Mouse (Mus musculus): ENCODE data around the gene Pnliprp2.
A peak's percentile ranks its signal among the peaks of the same experiment; 100 is the strongest.

The Pnliprp2 gene

GRCm38 (mm10) chr19:58794284-58794683 is 34.8 kb downstream of the Pnliprp2 start, which contains the start of gene 1700019N19Rik:
1700019N19Rik (minus strand) TSS chr19:58794461.
- no peak for ATAC-seq (ENCODE audit: insufficient number of reproducible peaks, low FRiP score, low TSS enrichment)

GRCm38 (mm10) chr19:58795114-58795669 is 35.7 kb downstream of the Pnliprp2 start:
- no peak for ATAC-seq (ENCODE audit: insufficient number of reproducible peaks, low FRiP score, low TSS enrichment)

- ATAC-seq (ENCODE audit: insufficient number of reproducible peaks, low FRiP score, low TSS enrichment) = no peak
Observed at GRCm38 (mm10) chr19:58805191-58805779, 45.8 kb downstream of the Pnliprp2 start.

- ATAC-seq (ENCODE audit: insufficient number of reproducible peaks, low FRiP score, low TSS enrichment) = peak; percentile 67
Observed at GRCm38 (mm10) chr19:58806364-58806763, 46.8 kb downstream of the Pnliprp2 start.

- no peak for ATAC-seq (ENCODE audit: insufficient number of reproducible peaks, low FRiP score, low TSS enrichment)
Observed at GRCm38 (mm10) chr19:58808864-58809263, 49.3 kb downstream of the Pnliprp2 start.

GRCm38 (mm10) chr19:58810536-58810935 is 51.0 kb downstream of the Pnliprp2 start:
- no peak for ATAC-seq (ENCODE audit: insufficient number of reproducible peaks, low FRiP score, low TSS enrichment)

- no peak for ATAC-seq (ENCODE audit: insufficient number of reproducible peaks, low FRiP score, low TSS enrichment)
Observed at GRCm38 (mm10) chr19:58815179-58815922, 55.8 kb downstream of the Pnliprp2 start.

- ATAC-seq (ENCODE audit: insufficient number of reproducible peaks, low FRiP score, low TSS enrichment) = no peak
Observed at GRCm38 (mm10) chr19:58816453-58817041, 57.0 kb downstream of the Pnliprp2 start.

GRCm38 (mm10) chr19:58817398-58817797 is 57.9 kb downstream of the Pnliprp2 start:
- no peak for ATAC-seq (ENCODE audit: insufficient number of reproducible peaks, low FRiP score, low TSS enrichment)

- no peak for ATAC-seq (ENCODE audit: insufficient number of reproducible peaks, low FRiP score, low TSS enrichment)
Observed at GRCm38 (mm10) chr19:58818571-58819415, 59.3 kb downstream of the Pnliprp2 start.

GRCm38 (mm10) chr19:58822454-58823200 is 63.1 kb downstream of the Pnliprp2 start:
- peak; percentile 89 for ATAC-seq (ENCODE audit: insufficient number of reproducible peaks, low FRiP score, low TSS enrichment)

- ATAC-seq (ENCODE audit: insufficient number of reproducible peaks, low FRiP score, low TSS enrichment) = no peak
Observed at GRCm38 (mm10) chr19:58823301-58823700, 63.8 kb downstream of the Pnliprp2 start.

GRCm38 (mm10) chr19:58824316-58824715 is 64.8 kb downstream of the Pnliprp2 start:
- ATAC-seq (ENCODE audit: insufficient number of reproducible peaks, low FRiP score, low TSS enrichment) = no peak

All from cerebellum, adult (tissue).